Mouse (Mus musculus) MEL (cell line): ENCODE results near the gene Acbd7. TPM values are rescaled to one million over a fixed set of nuclear protein-coding genes. Genes with fewer than 3 reads are reported as not detected.

Source experiments
- DNase-seq: peaks from one replicate; pipeline ENCODE4 v3.0.0; 2011; ENCODE audit warnings: low read depth, low spot score
- H3K27ac ChIP-seq: 2 replicates; pipeline ENCODE4 v1.5.1; 2012; ENCODE audit warnings: low read depth, mild to moderate bottlenecking, control low read depth, low read length, moderate library complexity; ENCODE audit not compliant: control insufficient read depth
- H3K27me3 ChIP-seq, 2 experiments: fragments of 150-350 bp in 1 of 2; sonication (generic) in 1 of 2; 2 replicates each; pipeline ENCODE4 v1.6.1; 2012; ENCODE audit warnings: low read length in 2 of 2, mild to moderate bottlenecking in 2 of 2, improper control_type of control experiment in 1 of 2, moderate library complexity in 1 of 2; ENCODE audit not compliant: insufficient read depth in 2 of 2, control insufficient read depth in 1 of 2
- H3K36me3 ChIP-seq, 2 experiments: 2 replicates each; pipeline ENCODE4 v1.6.1; 2012 to 2014; ENCODE audit warnings: low read length in 2 of 2, improper control_type of control experiment in 1 of 2, inconsistent platforms in 1 of 2, mild to moderate bottlenecking in 1 of 2; ENCODE audit not compliant: insufficient read depth in 2 of 2, control insufficient read depth in 1 of 2
- H3K4me1 ChIP-seq, 2 experiments: fragments of 150-350 bp in 1 of 2; sonication (generic) in 1 of 2; 2 replicates each; pipeline ENCODE4 v1.6.1; 2012; ENCODE audit warnings: low read length in 2 of 2, improper control_type of control experiment in 1 of 2, mild to moderate bottlenecking in 1 of 2; ENCODE audit not compliant: insufficient read depth in 2 of 2, control insufficient read depth in 1 of 2
- H3K4me3 ChIP-seq, 2 experiments: fragments of 150-350 bp in 1 of 2; sonication (generic) in 1 of 2; 2 replicates each; pipeline ENCODE4 v1.5.1; 2012; ENCODE audit warnings: low read depth in 2 of 2, low read length in 2 of 2, mild to moderate bottlenecking in 2 of 2, moderate library complexity in 2 of 2, control low read depth in 1 of 2, improper control_type of control experiment in 1 of 2; ENCODE audit not compliant: control insufficient read depth in 1 of 2, insufficient read depth in 1 of 2
- H3K79me2 ChIP-seq: 2 replicates; pipeline ENCODE4 v1.6.1; 2012; ENCODE audit warnings: mild to moderate bottlenecking, low read length, moderate library complexity; ENCODE audit not compliant: control insufficient read depth, poor library complexity, insufficient read depth
- H3K9ac ChIP-seq: 2 replicates; pipeline ENCODE4 v1.6.1; 2012; ENCODE audit warnings: low read depth, mild to moderate bottlenecking, control low read depth, low read length, moderate library complexity; ENCODE audit not compliant: control insufficient read depth, poor library complexity, severe bottlenecking
- H3K9me3 ChIP-seq: fragments of 150-350 bp; sonication (generic); replicated peaks from 2 replicates; pipeline ENCODE4 v1.6.1; 2012; ENCODE audit warnings: mild to moderate bottlenecking, low read length, improper control_type of control experiment, moderate library complexity; ENCODE audit not compliant: insufficient read depth
- CTCF ChIP-seq, 3 experiments: IDR thresholded peaks in 2 of 3; conservative IDR thresholded peaks in 1 of 3; 2 replicates each; pipeline ENCODE4 v1.5.1; 2011 to 2012; ENCODE audit warnings: low read length in 3 of 3, low read depth in 2 of 3, mild to moderate bottlenecking in 2 of 3, improper control_type of control experiment in 1 of 3, inconsistent platforms in 1 of 3, mixed read lengths in 1 of 3, moderate library complexity in 1 of 3; ENCODE audit not compliant: control insufficient read depth in 1 of 3, insufficient read depth in 1 of 3, poor library complexity in 1 of 3, severe bottlenecking in 1 of 3
- ELF1 ChIP-seq: IDR thresholded peaks from 2 replicates; pipeline ENCODE4 v1.6.1; 2014; ENCODE audit warnings: low read depth, mild to moderate bottlenecking, inconsistent platforms, low read length, improper control_type of control experiment, moderate library complexity
- ETS1 ChIP-seq: IDR thresholded peaks from 2 replicates; pipeline ENCODE4 v1.6.1; 2012; ENCODE audit warnings: low read depth, mild to moderate bottlenecking, inconsistent platforms, low read length, improper control_type of control experiment, moderate library complexity
- GABPA ChIP-seq: IDR thresholded peaks from 2 replicates; pipeline ENCODE4 v1.6.1; 2012; ENCODE audit warnings: low read depth, mild to moderate bottlenecking, inconsistent platforms, low read length, improper control_type of control experiment, moderate library complexity
- HCFC1 ChIP-seq: IDR thresholded peaks from 2 replicates; pipeline ENCODE4 v1.6.1; 2012; ENCODE audit warnings: low read depth, mild to moderate bottlenecking, inconsistent platforms, low read length, improper control_type of control experiment, moderate library complexity
- MAFK ChIP-seq: IDR thresholded peaks from 2 replicates; pipeline ENCODE4 v1.6.1; 2011; ENCODE audit warnings: low read depth, mild to moderate bottlenecking, low read length, improper control_type of control experiment, borderline replicate concordance
- MAX ChIP-seq: IDR thresholded peaks from 2 replicates; pipeline ENCODE4 v1.6.1; 2011; ENCODE audit warnings: low read length, improper control_type of control experiment
- MAZ ChIP-seq: IDR thresholded peaks from 2 replicates; pipeline ENCODE4 v1.6.1; 2012; ENCODE audit warnings: low read depth, mild to moderate bottlenecking, inconsistent platforms, low read length, improper control_type of control experiment
- MYB ChIP-seq: IDR thresholded peaks from 2 replicates; pipeline ENCODE4 v1.6.1; 2011; ENCODE audit warnings: mild to moderate bottlenecking, low read depth, low read length, improper control_type of control experiment
- NELFE ChIP-seq: IDR thresholded peaks from 2 replicates; pipeline ENCODE4 v1.6.1; 2011; ENCODE audit warnings: low read depth, low read length, improper control_type of control experiment
- NRF1 ChIP-seq: IDR thresholded peaks from 2 replicates; pipeline ENCODE4 v1.6.1; 2014; ENCODE audit warnings: low read depth, mild to moderate bottlenecking, inconsistent platforms, low read length, improper control_type of control experiment, moderate library complexity; ENCODE audit not compliant: poor library complexity, insufficient read depth, severe bottlenecking
- POLR2A ChIP-seq, 2 experiments: IDR thresholded peaks; 2 replicates each; pipeline ENCODE4 v1.6.1; 2011 to 2012; ENCODE audit warnings: low read length in 2 of 2, mild to moderate bottlenecking in 2 of 2, control low read depth in 1 of 2, improper control_type of control experiment in 1 of 2, low read depth in 1 of 2, moderate library complexity in 1 of 2; ENCODE audit not compliant: control insufficient read depth in 1 of 2, insufficient read depth in 1 of 2, poor library complexity in 1 of 2
- RAD21 ChIP-seq: IDR thresholded peaks from 2 replicates; pipeline ENCODE4 v1.6.1; 2011; ENCODE audit warnings: mild to moderate bottlenecking, low read depth, low read length, improper control_type of control experiment
- TAL1 ChIP-seq: IDR thresholded peaks from 2 replicates; pipeline ENCODE4 v1.6.1; 2012; ENCODE audit warnings: mild to moderate bottlenecking, inconsistent platforms, low read length, moderate library complexity, mixed read lengths
- TCF12 ChIP-seq: IDR thresholded peaks from 2 replicates; pipeline ENCODE4 v1.6.1; 2014; ENCODE audit warnings: low read depth, mild to moderate bottlenecking, inconsistent platforms, low read length, improper control_type of control experiment, moderate library complexity
- UBTF ChIP-seq: IDR thresholded peaks from 2 replicates; pipeline ENCODE4 v1.6.1; 2012; ENCODE audit warnings: low read depth, mild to moderate bottlenecking, inconsistent platforms, low read length, improper control_type of control experiment, moderate library complexity, borderline replicate concordance; ENCODE audit not compliant: insufficient read depth
- ZKSCAN1 ChIP-seq: IDR thresholded peaks from 2 replicates; pipeline ENCODE4 v1.6.1; 2012; ENCODE audit warnings: low read depth, mild to moderate bottlenecking, inconsistent platforms, low read length, improper control_type of control experiment, moderate library complexity
- ZMIZ1 ChIP-seq: IDR thresholded peaks from 2 replicates; pipeline ENCODE4 v1.6.1; 2012; ENCODE audit warnings: low read depth, mild to moderate bottlenecking, inconsistent platforms, low read length, improper control_type of control experiment, moderate library complexity
- polyA plus RNA-seq, 2 experiments: library from polyadenylated mRNA; stranded (reverse) in 1 of 2; unstranded in 1 of 2; fragments of >175 nt in 1 of 2; fragments of >200 nt in 1 of 2; gene quantifications; 2 replicates each; pipeline versions ENCODE4 v1.2.1 to v1.2.4; 2012; ENCODE audit warnings: low replicate concordance in 2 of 2, low read depth in 1 of 2; ENCODE audit not compliant: insufficient read length in 2 of 2, insufficient read depth in 1 of 2, missing spikeins in 1 of 2
- total RNA-seq: library from RNA; depleted of rRNA; stranded (reverse); fragments of 300-350 nt; gene quantifications from 2 replicates; pipeline ENCODE4 v1.2.3, GENCODE M21; 2012

Acbd7 gene
- total and polyA plus RNA-seq, 3 experiments, result 2.9 to 3.7 TPM; not detected in 1

DNA sequence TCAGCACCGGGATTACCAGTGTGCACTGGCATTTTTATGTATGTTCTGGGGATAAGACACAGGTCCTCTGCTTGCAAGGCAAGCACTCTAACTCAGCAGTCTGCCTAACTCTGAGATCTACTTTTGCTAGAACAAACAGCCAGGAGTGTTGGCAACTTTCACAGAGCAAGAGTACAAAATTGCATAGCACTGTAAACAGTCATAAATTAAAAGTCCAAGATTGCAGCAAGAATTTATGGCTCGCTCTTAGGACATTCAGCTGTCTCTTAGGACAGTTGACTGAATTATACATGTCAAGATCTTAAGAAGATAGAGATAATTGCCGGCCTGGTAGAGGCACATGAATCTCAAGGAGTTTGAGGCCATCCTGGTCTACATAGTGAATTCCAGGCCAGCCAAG is 20.3 kb downstream of the Acbd7 start:
- no peaks in the 10 kb centered on the region for H3K36me3 ChIP-seq
- no peaks in the 10 kb centered on the region; a peak in 1 of 4 replicates for H3K27me3 ChIP-seq
- no peak for DNase-seq
- no peaks in the 10 kb centered on the region for H3K79me2 ChIP-seq
- no peak overlapping the region for H3K4me3 ChIP-seq
- no peak overlapping the region for H3K27ac ChIP-seq
- H3K4me1 ChIP-seq, result no peaks in the 10 kb centered on the region
- no peaks in the 10 kb centered on the region for H3K9me3 ChIP-seq
- TF ChIP-seq RAD21 (no peak), TAL1 (no peak), MAX (no peak), ZKSCAN1 (no peak), MYB (no peak)
- no peak overlapping the region for H3K9ac ChIP-seq

DNA sequence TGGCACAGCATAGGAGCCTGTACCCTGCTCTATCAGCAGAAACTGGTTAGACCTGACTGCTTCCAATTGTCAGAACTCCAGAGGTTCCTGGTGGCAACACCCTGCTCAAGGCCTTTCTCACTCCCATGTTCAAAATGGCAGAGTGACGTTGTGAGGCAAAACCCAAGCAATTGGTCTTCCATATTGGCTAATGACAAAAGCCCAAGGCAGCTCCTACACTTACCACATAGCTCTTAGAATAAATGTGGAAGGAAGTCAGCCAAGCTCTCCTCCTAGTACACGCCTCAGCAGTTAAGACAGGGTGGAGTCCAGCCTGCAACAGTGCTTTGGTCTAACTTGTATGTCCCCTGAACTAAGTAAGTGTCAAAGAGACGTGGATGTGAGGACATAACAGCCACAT is 21.9 kb downstream of the Acbd7 start:
- Histone ChIP-seq H3K9ac (no peak overlapping the region), H3K79me2 (no peaks in the 10 kb centered on the region), H3K36me3 (no peaks in the 10 kb centered on the region), H3K4me1 (no peaks in the 10 kb centered on the region), H3K9me3 (no peaks in the 10 kb centered on the region), H3K27me3 (no peaks in the 10 kb centered on the region), H3K27ac (no peak overlapping the region), H3K4me3 (no peak overlapping the region)
- peak; percentile 18 for DNase-seq
- no peak for TF ChIP-seq MAFK
- TF ChIP-seq MAX, result no peak
- TF ChIP-seq TAL1, result no peak
- no peak for TF ChIP-seq UBTF
- TF ChIP-seq GABPA, result no peak
- TF ChIP-seq RAD21, result no peak
- TF ChIP-seq CTCF (IDR thresholded peaks at IDR 0.05 in 2 of 3, conservative IDR thresholded peaks at IDR 0.05 in 1 of 3; ENCODE audit: control insufficient read depth in 1 of 3, insufficient read depth in 1 of 3, low read depth in 2 of 3, low read length in 3 of 3, poor library complexity in 1 of 3, severe bottlenecking in 1 of 3), result no peak
- TF ChIP-seq MAZ, result no peak
- TF ChIP-seq NRF1, result no peak
- TF ChIP-seq NELFE, result no peak
- no peak for TF ChIP-seq POLR2A (IDR thresholded peaks at IDR 0.05; ENCODE audit: control insufficient read depth in 1 of 2, insufficient read depth in 1 of 2, low read depth in 1 of 2, low read length in 2 of 2, poor library complexity in 1 of 2)
- TF ChIP-seq ELF1, result no peak
- no peak for TF ChIP-seq ZMIZ1
- no peak for TF ChIP-seq TCF12
- TF ChIP-seq HCFC1, result no peak
- no peak for TF ChIP-seq ETS1
